15 mouse cellular contexts compared by ENCODE assay signal in genomic region chr1:179043644-179044043, GRCm38 (mm10).
DNase-seq lines count a peak whose midpoint lies in the region; ATAC-seq and TF ChIP-seq lines count a peak whose summit lies in the region.
"Had no signal": no experiment of that assay in that cellular context is flagged by ENCODE, and none has a peak within 500 bp of the region (broad histone marks: within the 10 kb centered on the region; RNA-seq: fewer than 3 reads in every experiment).

No protein-coding gene starts in this region.

- H3K4me1 ChIP-seq in kidney, embryonic 14.5 days (ENCODE audit: control insufficient read depth, insufficient read depth, low read length), result no peaks in the 10 kb centered on the region
- peaks cover 25% of the 10 kb centered on the region for H3K4me1 ChIP-seq in forebrain, embryonic 15.5 days
- H3K4me1 ChIP-seq in stomach, postnatal 0 days (replicated peaks; ENCODE audit: control insufficient read depth, insufficient read depth), result peaks cover 6% of the 10 kb centered on the region
- H3K4me1 ChIP-seq: liver, embryonic 13.5 days had no signal

- TF ChIP-seq EP300 in stomach, postnatal 0 days (optimal IDR thresholded peaks at IDR 0.05), result no peak

- no peak overlapping the region for H3K27ac ChIP-seq in kidney, embryonic 14.5 days (ENCODE audit: low read depth, low read length)
- H3K27ac ChIP-seq in forebrain, embryonic 15.5 days (replicated peaks), result no peak overlapping the region
- peak overlapping the region; percentile 49 for H3K27ac ChIP-seq in stomach, postnatal 0 days (replicated peaks)
- H3K27ac ChIP-seq: liver, embryonic 13.5 days had no signal

- H3K4me2 ChIP-seq in kidney, embryonic 14.5 days (replicated peaks; ENCODE audit: low read depth, low read length), result no peak overlapping the region
- no peak overlapping the region for H3K4me2 ChIP-seq in forebrain, embryonic 15.5 days (replicated peaks)
- no peak overlapping the region for H3K4me2 ChIP-seq in stomach, postnatal 0 days (replicated peaks; ENCODE audit: low read depth)
- H3K4me2 ChIP-seq: liver, embryonic 13.5 days had no signal

- ATAC-seq in kidney, embryonic 14.5 days (ENCODE audit: low FRiP score, low TSS enrichment), result peak; percentile 28; the same call in 1 of the 2 replicates
- ATAC-seq in forebrain, embryonic 15.5 days (replicated peaks), result peak; percentile 49
- no peak for ATAC-seq in stomach, postnatal 0 days (ENCODE audit: low FRiP score, low TSS enrichment)
- no peak for ATAC-seq in cerebellum, adult (ENCODE audit: insufficient number of reproducible peaks, low FRiP score, low TSS enrichment)
- ATAC-seq: Patski had no signal

- WGBS in kidney, embryonic 14.5 days, result 68% methylated on average over 12 of the region's 12 CpGs
- 43% methylated on average over 12 of the region's 12 CpGs for WGBS in forebrain, embryonic 15.5 days
- 52% methylated on average over 12 of the region's 12 CpGs for whole genome bisulfite sequencing in stomach, postnatal 0 days

- no peak for TF ChIP-seq CTCF in stomach, postnatal 0 days (IDR thresholded peaks at IDR 0.05; ENCODE audit: low read depth)

- no peak overlapping the region for H3K4me3 ChIP-seq in kidney, embryonic 14.5 days (ENCODE audit: low read length)
- H3K4me3 ChIP-seq in forebrain, embryonic 15.5 days, result no peak overlapping the region
- H3K4me3 ChIP-seq in stomach, postnatal 0 days (ENCODE audit: low read depth, low read length), result no peak overlapping the region
- H3K4me3 ChIP-seq: liver, embryonic 13.5 days had no signal

- H3K9ac ChIP-seq in kidney, embryonic 14.5 days (ENCODE audit: low read depth, low read length), result no peak overlapping the region
- no peak overlapping the region for H3K9ac ChIP-seq in forebrain, embryonic 15.5 days (replicated peaks)
- H3K9ac ChIP-seq in stomach, postnatal 0 days (ENCODE audit: low read length), result no peak overlapping the region
- H3K9ac ChIP-seq: liver, embryonic 13.5 days had no signal

- DNase-seq in kidney, adult 9 months, result no peak
- peak; percentile 50 for DNase-seq in testis, postnatal 10 days (ENCODE audit: low spot score)
- no peak for DNase-seq in testis, postnatal 14 days (ENCODE audit: low spot score)
- no peak for DNase-seq in stomach, postnatal 0 days (ENCODE audit: low spot score)
- DNase-seq in ovary, adult 18-20 months (ENCODE audit: low spot score), result no peak
- DNase-seq: cerebellum, adult 18-20 months; embryo, embryonic 11 days; heart, postnatal 36 days; kidney, adult 18-20 months; liver, embryonic 13.5 days; thymus, adult 18-20 months had no signal

- no peaks in the 10 kb centered on the region for H3K9me3 ChIP-seq in kidney, embryonic 14.5 days (ENCODE audit: control insufficient read depth, low read length)
- H3K9me3 ChIP-seq in forebrain, embryonic 15.5 days, result no peaks in the 10 kb centered on the region
- no peaks in the 10 kb centered on the region for H3K9me3 ChIP-seq in stomach, postnatal 0 days (ENCODE audit: control insufficient read depth, low read length)
- H3K9me3 ChIP-seq: liver, embryonic 13.5 days had no signal

- no peaks in the 10 kb centered on the region for H3K27me3 ChIP-seq in kidney, embryonic 14.5 days (ENCODE audit: control insufficient read depth, insufficient read depth, low read length)
- H3K27me3 ChIP-seq in forebrain, embryonic 15.5 days, result no peaks in the 10 kb centered on the region
- no peaks in the 10 kb centered on the region for H3K27me3 ChIP-seq in stomach, postnatal 0 days (ENCODE audit: control insufficient read depth, insufficient read depth, low read length)
- H3K27me3 ChIP-seq: liver, embryonic 13.5 days; Patski had no signal

- H3K36me3 ChIP-seq in kidney, embryonic 14.5 days (ENCODE audit: control insufficient read depth, insufficient read depth, low read length), result no peaks in the 10 kb centered on the region
- H3K36me3 ChIP-seq in forebrain, embryonic 15.5 days, result no peaks in the 10 kb centered on the region
- no peaks in the 10 kb centered on the region for H3K36me3 ChIP-seq in stomach, postnatal 0 days (ENCODE audit: control insufficient read depth, insufficient read depth, low read length)
- H3K36me3 ChIP-seq: liver, embryonic 13.5 days had no signal

Comparison
In these comparisons a context has a peak if more than half of its experiments do, and no peak if none do; other contexts are left out.
1. ATAC-seq: peak in kidney, embryonic 14.5 days (single experiment) and forebrain, embryonic 15.5 days (single experiment); none in stomach, postnatal 0 days (single experiment) and cerebellum, adult (single experiment).